Mouse (Mus musculus) embryo, embryonic 10 days (tissue): ENCODE measurements around the gene Upf1.

Source experiments
- DNase-seq: peaks from one replicate; pipeline ENCODE4 v3.0.0-alpha.2; 2015; ENCODE audit warnings: low spot score

Gene Upf1

DNA sequence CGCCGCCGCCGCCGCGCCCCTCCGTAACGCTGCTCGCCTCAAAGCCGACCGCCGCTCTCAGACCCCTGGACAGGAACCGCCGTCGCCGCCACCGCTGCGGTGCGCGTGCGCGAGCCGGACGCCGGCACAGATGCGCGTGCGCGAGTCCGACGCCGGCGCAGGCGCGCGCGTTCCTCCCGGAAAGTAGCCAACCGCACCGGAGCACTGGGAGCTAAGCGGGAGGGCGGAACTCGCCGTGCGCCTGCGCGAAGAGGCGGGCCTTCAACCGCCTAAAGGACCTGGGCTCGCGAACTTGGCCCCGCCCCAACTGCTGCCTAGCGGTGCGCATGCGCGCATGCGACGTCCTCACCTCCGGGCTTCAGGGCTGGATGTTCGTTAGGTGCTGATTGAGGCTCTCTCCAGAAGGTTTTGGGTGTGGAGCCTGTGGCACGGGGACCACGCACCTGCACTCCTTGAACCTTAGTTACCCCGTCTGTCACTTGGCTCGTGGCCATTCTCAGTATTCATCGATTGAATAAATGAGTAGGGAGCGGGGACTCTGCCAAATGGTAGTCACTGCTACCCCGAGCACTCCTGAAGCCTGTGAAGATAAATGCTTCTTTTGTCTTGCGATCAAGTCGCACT is at the start of gene Upf1:
Upf1 (minus strand) TSS at position 85 of the 624 bp plus-strand sequence.
- peak; percentile 99 for DNase-seq

DNA sequence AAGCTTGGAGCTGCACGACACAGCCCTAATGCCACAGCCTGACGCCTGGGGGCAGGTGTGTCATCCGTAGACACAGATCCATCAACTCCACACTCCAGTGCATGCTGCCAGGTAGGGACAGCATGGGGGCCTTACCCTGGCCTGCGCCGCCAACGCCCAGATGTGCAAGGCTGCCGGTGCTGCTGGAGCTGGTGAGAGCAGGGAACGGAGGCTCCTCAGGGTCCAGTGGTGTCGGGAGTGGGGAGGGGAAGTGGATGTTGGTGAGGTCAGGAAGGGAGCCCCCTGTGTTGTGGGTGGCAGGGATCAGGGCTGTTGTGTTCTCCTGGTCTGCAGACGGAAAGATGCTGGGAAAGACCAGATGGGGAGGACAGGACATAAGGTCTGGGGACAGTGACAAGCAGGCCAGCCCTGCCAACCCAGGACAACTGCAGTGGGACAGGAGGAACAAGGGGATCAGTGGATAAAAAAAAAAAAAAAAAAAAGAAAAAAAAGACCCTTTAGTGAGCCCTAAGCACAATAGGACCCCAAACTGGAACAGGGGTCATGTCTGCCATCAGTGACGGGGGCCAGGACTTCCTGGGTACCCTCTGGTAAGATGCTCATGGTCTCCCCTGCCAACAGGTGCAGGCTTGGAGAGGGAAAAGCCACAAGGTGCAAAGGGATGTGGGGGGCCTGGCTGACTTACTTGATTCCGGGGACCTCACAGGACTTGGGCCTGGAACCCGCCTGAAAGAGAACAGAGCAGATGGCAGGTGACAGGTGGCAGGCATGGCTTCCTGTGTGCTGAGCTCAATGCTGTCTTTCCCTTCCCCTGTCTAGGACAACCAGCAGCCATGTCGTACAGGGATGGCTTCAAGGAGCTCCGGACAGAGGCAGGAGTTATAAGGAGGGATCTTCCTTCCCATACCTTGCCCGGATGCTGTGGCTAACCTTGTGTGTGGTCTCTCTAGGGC is 44.8 kb upstream of the Upf1 start:
- DNase-seq = no peak

DNA sequence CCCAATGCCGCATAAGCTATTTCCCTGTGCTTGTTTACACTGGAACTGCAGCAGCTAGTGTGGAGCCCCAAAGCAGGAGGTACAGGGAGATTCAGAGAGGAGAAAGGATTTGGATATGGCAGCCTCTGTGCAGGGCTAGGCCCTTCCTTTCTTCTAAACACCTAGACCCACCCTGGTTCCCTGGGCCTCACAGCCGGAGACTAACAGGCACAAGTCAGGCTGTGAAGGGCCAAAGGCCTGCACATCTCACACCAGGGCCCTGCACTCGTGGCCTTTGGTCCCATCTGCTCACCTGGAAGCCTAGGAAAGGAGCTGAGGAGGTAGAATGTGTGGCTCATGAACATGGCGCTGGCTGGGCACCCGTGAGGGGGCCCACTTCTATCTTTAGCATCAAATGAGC is 43.1 kb upstream of the Upf1 start:
- DNase-seq = no peak

DNA sequence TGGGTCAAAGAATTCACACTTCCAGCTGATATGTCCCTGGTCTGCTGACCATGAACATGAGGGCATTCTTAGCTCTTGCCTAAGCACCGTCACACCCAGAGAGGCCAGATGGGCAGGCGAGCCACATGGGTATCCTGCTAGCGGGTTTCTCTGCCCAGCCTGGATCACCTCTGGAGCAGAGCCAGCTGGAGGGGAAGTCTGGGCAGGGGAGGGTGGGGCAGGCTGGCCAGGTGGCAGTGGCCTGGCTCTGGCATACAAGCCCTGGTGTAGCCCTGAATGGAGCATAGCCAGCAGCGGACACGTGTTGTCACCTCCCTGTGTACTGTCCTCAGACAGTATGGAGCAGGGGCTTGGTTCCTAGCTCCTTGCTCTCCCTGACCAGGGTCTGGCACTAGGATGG is 42.6 kb upstream of the Upf1 start:
- DNase-seq = no peak

DNA sequence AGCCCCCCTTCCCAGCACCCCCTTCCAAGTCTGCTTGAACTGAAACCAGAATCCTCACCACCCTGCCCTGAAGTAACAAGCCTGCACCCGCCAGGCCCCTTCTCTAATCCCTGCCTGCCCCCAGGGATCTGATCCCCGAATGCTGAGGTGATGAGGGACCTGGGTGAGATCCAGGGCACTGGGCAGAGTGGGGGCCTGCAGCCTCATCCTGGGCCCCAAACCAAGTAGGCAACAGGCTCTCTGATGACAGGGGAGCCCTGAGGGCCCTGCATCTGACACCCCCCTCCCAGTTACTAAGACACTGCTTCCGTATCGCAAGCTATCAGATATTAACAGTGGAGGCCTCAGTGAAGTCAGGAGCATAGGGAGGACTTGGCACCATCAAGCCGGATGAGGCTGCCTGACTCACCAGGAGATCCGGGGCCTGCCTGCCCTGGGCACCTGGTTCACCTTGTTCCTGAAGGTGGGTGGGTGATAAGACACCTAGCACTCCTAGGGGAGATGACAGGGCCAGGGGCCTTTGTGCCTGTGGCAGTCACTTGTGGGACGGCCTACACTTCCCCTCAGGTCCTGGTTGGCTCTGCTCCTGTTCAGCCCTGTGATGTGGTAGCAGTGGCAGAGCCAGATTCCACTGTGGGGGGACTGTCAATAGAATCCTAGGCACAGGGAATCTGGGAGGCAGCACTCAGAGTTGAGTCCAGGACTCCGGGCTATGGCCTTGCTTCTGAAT is 41.4 kb upstream of the Upf1 start:
- no peak for DNase-seq

DNA sequence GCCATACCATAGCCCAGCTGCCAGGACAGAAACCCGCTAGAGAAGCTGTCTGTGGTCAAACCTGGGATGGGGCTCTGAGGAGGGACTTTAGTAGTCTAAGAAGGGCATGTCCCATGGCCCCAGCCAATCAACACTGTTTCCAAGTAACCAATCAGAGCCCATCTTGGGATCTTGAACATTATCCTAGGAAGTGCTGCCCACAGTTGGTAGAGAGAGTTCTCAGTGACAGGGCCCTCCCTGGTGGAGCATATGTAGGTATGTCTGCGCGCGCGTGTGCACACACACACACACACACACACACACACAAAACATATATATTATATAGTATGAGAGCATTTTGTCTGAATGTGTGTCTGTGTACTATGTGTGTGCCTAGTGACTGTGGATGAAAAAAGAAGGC is 40.0 kb upstream of the Upf1 start:
- no peak for DNase-seq

DNA sequence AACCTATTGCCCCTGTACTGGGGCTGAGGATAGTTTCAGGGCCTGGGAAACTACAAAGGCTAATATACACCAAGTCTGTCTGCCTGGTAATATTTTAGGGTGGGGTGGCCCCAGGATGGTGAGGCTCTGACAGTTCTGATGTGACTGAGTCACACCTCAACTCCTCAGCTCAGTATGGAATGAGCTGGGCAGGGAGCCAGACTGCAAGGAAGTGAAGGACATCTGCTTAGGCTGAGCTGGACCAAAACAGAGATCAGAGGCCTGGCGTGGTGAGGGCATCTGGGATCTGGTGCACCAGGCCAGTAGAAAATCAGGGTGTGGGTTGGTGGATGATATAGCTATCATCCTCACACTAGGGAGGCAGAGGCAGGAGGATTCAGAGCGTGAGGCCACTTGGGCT is 36.6 kb upstream of the Upf1 start:
- DNase-seq = no peak

DNA sequence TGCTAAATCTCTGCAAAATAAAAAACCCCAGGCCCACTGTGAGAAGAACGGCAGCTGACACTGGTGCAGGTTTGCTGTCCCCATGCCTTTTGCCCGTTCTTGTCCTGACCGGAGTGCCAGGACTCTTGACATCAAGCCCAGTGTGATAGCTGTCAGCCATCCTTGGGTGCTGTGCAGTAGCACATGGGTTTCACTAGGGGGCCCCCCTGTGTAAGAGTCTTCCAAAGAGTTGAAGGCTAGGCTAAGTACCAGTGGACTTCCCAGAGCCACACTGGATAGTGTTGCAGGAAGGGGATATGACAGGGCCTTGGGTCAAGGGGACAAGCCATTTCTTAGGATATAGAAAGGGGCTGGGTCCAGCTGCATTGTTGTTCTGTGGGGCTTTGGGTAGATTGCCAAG is 30.2 kb upstream of the Upf1 start:
- peak; percentile 56 for DNase-seq

DNA sequence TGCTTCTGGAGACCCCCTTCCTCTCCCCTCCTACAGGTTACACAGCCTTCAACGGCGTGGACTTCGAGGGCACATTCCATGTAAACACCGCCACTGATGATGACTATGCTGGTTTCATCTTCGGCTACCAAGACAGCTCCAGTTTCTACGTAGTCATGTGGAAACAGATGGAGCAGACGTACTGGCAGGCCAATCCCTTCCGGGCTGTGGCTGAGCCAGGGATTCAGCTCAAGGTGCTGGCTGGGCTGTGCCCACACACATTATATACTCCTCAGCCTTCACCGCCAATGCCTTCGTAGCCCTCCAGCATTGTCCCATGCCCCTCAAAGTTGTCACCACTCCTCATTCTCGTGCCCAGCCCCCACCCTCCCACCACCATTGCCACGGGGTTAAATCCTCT is 27.0 kb upstream of the Upf1 start:
- DNase-seq = no peak

DNA sequence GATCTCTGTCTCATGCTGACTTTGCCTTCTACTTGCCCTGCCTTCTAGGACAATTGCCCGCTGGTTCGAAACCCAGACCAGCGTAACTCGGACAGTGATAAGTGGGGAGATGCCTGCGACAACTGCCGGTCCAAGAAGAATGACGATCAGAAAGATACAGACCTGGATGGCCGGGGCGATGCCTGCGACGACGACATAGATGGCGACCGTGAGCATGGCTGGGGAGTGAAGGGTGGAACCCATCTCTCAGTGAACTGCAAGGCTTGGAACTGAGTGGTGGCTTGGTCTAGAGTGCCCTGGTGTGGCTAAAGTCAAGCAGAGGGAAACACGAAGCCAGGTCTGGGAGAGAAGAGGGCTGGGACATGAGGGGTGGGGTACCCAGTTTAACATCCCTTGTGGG is 24.0 kb upstream of the Upf1 start:
- DNase-seq = no peak

DNA sequence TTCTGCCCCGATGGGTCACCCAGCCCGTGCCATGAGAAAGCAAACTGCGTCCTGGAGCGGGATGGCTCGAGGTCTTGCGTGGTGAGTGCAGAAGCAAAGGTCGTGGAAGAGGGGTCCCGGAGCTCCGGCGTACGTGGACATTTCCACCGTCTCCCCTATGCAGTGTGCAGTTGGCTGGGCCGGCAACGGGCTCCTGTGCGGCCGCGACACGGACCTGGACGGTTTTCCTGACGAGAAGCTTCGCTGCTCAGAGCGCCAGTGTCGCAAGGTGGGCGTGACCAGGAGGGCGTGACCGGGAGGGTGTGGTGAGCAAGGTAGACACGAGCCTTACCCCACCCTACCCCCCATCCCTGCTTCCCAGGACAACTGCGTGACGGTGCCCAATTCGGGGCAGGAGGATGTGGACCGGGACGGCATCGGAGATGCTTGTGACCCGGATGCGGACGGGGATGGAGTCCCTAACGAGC is 23.2 kb upstream of the Upf1 start:
- DNase-seq = no peak

DNA sequence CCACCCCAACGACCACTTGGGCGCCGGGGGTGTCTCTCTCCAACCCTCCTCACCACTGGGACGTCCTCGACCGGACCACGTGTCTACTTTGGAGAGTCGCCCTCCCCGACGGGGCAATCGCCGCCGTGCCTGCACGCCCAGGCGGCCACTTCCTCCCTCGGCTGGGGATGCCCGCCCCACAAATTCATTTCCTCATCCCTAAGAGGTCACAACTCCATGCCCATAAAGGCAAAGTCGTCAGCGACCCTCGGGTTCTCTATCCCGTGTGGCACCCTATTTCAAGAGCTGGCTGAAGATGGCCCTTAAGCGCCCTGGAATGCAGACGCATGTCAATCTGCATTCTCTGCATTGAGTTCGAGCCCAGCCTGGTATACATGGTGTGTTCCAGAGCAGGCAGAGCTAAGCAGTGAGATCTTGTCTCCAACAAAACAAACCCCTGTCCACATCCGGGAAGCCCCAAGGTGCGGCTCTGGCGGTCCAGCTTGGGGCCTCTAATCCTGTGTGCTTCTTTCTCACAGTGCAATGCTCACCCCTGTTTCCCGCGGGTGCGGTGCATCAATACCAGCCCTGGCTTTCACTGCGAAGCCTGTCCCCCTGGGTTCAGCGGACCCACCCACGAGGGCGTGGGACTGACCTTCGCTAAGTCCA is 22.3 kb upstream of the Upf1 start:
- no peak for DNase-seq

DNA sequence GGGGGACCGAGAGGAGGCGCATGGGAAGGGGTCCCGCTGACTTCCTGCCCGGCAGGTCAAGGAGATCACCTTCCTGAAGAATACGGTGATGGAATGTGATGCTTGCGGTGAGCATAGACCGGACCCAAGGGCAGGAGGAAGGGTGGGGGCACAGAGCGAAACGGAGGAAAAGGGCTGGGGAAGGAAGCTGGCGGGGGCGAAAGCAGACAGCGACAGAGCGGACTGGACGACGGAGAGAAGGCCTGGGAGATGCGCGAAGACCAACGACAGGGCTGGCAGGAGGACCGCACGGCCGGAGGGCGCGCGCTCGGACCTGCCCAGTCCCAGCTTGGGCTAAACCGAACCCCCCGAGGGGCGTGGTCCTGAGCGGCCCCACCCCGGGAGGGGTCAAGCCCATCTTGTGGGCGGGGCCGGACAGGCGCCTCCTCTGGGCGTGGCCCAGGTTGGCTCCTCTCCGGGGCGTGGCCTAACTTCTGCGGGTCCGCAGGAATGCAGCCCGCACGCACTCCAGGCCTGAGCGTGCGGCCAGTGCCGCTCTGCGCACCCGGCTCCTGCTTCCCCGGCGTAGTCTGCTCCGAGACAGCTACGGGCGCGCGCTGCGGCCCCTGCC is 21.3 kb upstream of the Upf1 start:
- peak; percentile 71 for DNase-seq

DNA sequence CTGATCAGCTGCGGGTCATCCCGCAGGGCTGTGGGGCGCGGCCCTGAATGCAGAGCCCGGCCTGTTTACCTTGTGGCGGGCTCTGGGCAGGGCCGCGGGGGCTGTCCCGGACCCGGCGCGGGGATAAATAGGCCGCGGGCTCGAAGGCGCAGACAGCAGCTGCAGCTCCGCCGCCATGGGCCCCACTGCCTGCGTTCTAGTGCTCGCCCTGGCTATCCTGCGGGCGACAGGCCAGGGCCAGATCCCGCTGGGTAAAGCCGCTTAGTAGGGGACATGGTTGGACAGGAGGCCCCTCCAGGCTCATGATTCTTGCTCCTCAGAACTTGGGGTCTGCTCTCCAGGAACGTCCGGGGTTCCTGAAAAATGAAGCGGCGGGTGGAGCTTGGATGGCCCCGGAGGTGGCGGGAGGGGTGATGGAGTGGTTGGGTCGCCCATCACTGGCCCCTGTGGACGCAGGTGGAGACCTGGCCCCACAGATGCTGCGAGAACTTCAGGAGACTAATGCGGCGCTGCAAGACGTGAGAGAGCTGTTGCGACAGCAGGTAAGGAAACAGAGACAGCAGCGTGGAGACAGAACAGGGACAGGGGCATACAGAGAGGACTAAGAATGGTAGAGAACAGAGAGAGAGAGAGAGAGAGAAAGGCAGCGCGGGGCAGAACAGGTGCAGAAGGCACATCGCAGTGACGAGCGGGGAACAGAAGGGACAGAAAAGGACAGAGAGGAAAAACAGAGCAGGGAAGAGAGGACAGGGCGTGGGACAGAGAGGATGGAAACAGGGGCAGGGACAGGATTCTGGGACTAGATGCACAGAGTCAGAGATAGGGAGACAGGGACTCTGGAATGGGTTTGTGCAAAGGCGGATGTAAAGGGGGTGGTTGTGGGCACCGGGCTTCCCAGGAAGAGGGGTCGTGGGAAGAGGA is 20.6 kb upstream of the Upf1 start, which contains the start of gene Comp:
Comp (plus strand) TSS at position 162 of the 921 bp plus-strand sequence.
- DNase-seq = no peak

DNA sequence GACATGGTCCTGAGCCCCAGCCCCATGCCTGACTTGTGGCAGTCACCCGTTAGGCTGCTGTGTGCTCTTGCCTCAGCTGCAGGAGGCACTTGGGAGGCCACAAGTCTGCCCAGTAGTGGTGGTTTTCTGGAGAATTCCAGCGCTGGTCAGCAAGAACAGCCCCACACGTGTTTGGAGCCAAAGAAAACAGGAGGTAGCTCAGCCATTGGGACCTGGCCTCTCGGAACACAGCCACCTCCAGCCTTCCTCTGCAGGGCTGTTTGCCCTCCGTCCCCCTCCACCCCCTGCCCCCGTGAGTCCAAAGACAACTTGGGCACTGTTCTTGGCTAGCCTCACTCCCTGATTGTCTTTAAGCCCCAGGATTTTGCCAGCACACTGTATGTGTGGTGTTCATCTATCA is 18.9 kb upstream of the Upf1 start:
- no peak for DNase-seq

DNA sequence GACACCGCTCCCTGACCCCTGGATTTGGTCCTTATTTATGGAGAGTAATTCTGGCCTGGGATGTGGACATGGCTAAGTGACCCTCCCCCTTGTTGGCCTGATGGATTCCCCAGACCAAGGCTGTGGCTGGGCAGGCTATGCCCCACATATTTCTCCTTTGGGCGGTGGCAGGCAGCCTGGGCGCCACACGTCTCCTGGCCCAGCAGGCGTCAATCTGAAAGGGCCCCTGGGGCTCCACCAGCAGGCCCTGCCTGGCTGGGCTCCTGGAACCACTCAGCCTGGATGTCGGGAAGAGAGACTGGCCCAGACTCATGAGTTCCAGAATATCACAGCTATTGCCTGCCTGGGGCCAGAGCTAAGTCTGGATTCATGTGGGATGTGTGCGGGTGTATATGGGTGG is 17.4 kb upstream of the Upf1 start:
- DNase-seq = no peak

DNA sequence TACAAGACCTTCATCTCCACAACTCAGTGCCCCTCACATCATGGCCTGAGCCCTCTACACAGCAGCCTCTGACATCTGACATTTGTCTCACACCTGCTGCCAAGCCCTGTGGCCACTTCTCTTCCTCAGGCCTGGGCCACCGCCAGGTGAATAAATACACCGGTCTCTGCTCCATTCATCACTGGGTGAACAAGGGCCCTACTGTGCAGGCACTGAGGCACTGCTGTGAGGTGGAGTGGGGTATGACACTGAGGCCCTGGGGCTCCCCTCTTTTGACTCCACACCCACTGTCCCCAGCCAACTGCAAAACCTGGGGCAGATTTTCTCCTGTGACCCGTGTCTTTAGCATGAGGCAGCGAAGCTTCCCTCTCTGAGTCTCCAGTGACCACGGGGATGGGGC is 13.5 kb upstream of the Upf1 start:
- no peak for DNase-seq

DNA sequence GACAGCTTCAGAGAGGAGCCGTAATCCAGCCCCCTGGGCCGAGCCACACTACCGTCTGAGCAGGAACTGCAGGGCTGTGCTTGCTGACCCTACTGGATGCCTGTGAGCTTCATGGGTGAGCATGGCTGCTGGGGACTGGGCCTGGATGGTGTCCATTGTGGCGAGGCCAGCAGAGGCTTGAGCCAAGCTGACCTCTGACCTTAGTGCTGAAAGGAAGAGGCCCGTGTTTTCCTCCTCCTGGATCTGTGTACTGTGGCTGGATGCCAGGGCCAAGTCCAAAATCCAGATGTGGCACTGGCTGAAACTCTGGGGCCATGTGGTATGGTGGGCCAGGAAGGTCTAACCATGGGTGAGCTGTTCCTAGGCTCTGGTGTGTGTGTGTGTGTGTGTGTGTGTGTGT is 11.0 kb upstream of the Upf1 start:
- peak; percentile 61 for DNase-seq

DNA sequence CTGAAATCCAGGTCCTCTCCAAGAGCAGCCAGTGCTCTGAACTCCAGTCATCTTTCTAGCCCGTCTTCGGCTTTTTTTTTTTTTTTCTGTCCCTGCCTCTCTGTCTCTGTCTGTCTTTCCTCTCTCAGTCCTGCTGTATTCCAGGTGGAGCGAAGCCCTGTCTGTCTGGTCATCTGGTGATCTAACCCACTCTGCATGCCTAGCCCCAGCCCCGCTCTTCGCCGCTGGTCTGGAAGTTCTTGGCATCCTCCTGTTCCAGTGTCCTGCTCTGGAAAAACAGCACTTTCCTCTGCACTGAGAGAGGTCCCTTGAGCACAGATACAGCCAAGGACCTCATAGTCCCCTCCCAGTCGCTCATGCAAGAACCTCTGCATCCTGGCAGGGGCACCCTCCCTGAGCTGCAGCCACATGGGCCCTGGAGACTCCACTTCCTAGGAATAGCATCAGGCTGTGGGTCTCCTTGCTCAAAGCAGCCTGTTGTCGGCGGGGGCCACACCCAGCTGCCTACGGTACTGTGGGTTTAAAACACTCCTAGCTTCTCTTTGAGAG is 8.5 kb upstream of the Upf1 start:
- DNase-seq = no peak

DNA sequence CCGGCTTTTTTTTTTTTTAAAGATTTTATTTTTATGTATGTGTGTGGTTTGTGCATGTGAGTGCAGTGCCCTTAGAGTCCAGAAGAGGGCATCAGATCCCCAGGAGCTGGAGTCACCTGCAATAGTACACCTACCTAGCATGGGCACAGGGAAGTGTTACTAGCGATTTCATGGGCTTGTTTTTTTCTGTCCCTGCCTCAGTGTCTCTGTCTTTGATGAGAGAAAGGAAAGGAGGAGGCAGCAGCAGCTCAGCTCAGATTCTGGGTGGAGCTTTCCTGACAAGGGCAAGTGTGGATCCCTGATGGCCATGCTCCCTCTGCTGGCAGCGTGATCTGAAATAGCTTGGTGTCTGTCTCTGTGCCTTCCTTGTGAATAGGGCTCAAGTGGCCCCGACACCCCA is 7.7 kb upstream of the Upf1 start:
- no peak for DNase-seq
